Mouse (Mus musculus) embryonic facial prominence, embryonic 10.5 days (tissue): ENCODE results near the gene Cfap43. TPM values are rescaled to one million over a fixed set of nuclear protein-coding genes. Genes with fewer than 3 reads are reported as not detected.

ENCODE experiments used
- DNase-seq: peaks from one replicate; pipeline ENCODE4 v3.0.0-alpha.2; 2017; ENCODE audit warnings: low spot score
- H3K27ac ChIP-seq: fragments of 300-500 bp; sonication (generic); replicated peaks from 2 replicates; pipeline ENCODE4 v1.5.1; 2016; ENCODE audit warnings: mild to moderate bottlenecking
- H3K27me3 ChIP-seq: fragments of 300-500 bp; sonication (generic); replicated peaks from 2 replicates; pipeline ENCODE4 v1.6.1; 2016; ENCODE audit warnings: low read depth, mild to moderate bottlenecking; ENCODE audit not compliant: poor library complexity, severe bottlenecking
- H3K36me3 ChIP-seq: fragments of 300-500 bp; sonication (generic); replicated peaks from 2 replicates; pipeline ENCODE4 v1.6.1; 2016; ENCODE audit warnings: mild to moderate bottlenecking, moderate library complexity
- H3K4me1 ChIP-seq: fragments of 300-500 bp; sonication (generic); 2 replicates; pipeline ENCODE4 v1.6.1; 2016
- H3K4me3 ChIP-seq: fragments of 300-500 bp; sonication (generic); 2 replicates; pipeline ENCODE4 v1.5.1; 2016; ENCODE audit warnings: mild to moderate bottlenecking, moderate library complexity
- H3K9me3 ChIP-seq: fragments of 300-500 bp; sonication (generic); 2 replicates; pipeline ENCODE4 v1.6.1; 2016; ENCODE audit warnings: mild to moderate bottlenecking
- WGBS: fragments of 180-500 bp; shearing (Covaris S2); methylation state at CpG from one replicate; pipeline ENCODE4 v1.1.7; 2016; 5-methylcytosine and 5-hydroxymethylcytosine counted together
- microRNA-seq: library from miRNA; unstranded; fragments of <30 nt; microRNA quantifications from one replicate; pipeline ENCODE4, GENCODE M21; 2017
- polyA plus RNA-seq: library from polyadenylated mRNA; unstranded; fragments of >200 nt; fragmentation: Nextera tagmentation; extraction: Ambion mirVana; gene quantifications from 2 replicates; pipeline ENCODE4 v1.2.1, GENCODE M21; 2016

Gene Cfap43
- polyA plus RNA-seq, 1 experiment from 2014 or later: 0.02 TPM

DNA sequence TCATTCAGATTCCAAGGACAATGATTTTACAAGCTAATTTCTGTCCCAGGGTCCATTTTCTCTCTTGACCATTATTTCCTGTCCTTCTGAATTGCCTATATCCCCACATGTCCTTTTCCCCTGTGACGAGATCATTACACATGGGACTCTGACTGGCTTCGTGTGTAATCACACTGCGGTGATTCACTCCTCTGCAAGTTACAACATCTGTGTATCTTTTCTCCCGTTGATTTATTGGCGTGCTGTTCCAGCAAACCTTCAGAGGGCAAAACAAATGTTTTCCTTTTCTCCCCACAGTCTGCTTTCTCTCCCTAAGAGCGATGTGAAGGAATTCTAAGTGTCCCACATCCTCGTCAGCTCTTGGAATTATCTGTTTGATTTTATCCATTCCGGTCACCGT, 219.3 kb downstream of the Cfap43 start:
- H3K9me3 ChIP-seq: no peaks in the 10 kb centered on the region
- no peak for DNase-seq
- WGBS: 82% methylated on average over 9 of the region's 9 CpGs

DNA sequence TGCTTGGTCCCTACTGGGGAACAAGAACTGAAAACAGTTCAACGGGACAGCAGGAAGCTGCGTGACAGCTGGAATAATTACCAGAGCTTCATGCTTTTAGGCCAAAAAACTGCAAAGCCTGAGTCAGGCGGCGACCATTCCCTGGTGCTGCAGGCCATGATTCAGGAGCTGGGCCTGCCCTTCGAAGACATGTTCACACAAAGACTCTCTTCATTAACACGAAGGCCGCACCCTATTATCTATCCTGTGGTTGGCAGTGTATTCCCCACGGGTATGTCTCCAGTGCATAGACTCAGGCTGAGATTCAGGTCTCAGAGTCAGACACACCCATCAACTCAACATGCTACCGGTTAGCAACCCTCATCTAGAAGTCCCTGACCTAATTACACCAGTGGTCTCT, 220.8 kb downstream of the Cfap43 start:
- no peaks in the 10 kb centered on the region for H3K36me3 ChIP-seq
- H3K4me3 ChIP-seq: no peak overlapping the region
- no peaks in the 10 kb centered on the region for H3K27me3 ChIP-seq
- no peak for DNase-seq
- H3K4me1 ChIP-seq: 0 out of 2 replicates have a peak, but pooled peaks cover 2% of the 10 kb centered on the region
- H3K27ac ChIP-seq: no peak overlapping the region
- H3K9me3 ChIP-seq: no peaks in the 10 kb centered on the region
- WGBS: 65% methylated on average over 9 of the region's 9 CpGs

More for the DNA sequence above, 219.3 kb downstream of the Cfap43 start:
- Histone ChIP-seq H3K27ac (no peak overlapping the region), H3K4me3 (no peak overlapping the region), H3K36me3 (no peaks in the 10 kb centered on the region), H3K27me3 (no peaks in the 10 kb centered on the region), H3K4me1 (no peaks in the 10 kb centered on the region)

DNA sequence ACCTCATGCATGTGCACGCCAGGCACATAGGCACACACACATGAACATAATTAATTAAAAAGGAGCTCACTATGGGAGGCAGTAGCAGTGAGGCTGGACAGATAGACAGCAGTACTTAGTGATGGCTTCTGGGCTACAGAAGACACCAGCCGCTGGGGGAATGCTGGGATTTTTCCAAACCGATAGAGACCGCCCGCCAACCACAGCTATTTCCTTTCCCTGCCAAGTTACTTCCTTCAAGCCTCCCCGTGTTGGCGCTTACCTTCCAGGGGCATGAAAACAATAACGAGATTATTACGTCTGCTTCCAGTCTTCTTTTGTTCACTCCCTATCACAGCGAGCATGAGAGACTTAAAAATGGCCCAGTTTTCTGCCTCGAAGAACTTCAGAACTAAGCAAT, 222.0 kb downstream of the Cfap43 start:
- DNase-seq: no peak
- Histone ChIP-seq H3K9me3 (no peaks in the 10 kb centered on the region), H3K4me3 (no peak overlapping the region), H3K4me1 (0 out of 2 replicates have a peak, but pooled peaks cover 2% of the 10 kb centered on the region), H3K27ac (no peak overlapping the region), H3K27me3 (no peaks in the 10 kb centered on the region), H3K36me3 (no peaks in the 10 kb centered on the region)
- 93% methylated on average over 11 of the region's 11 CpGs for WGBS

DNA sequence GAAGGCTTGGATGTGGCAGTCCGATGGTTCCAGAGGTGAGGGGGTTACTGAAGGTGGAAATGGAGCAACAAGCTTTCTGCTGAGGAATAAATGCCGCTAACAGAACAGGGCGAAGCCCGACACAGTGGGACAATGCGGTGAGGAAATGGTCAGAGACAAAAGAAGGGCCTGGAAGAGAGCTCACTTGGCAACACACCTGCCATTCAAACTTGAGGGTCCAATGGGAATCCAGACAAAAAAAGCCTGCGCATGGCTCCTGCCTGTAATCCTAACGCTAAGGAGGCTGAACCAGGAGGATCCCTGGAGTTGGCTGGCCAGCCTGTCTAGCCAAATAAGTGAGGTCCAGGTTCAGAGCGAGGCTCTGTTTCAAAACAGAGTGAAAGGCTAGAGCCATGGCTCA, 222.7 kb downstream of the Cfap43 start:
- H3K4me1 ChIP-seq: 0 out of 2 replicates have a peak, but pooled peaks cover 2% of the 10 kb centered on the region
- H3K4me3 ChIP-seq: no peak overlapping the region
- H3K27ac ChIP-seq: no peak overlapping the region
- H3K27me3 ChIP-seq: no peaks in the 10 kb centered on the region
- no peaks in the 10 kb centered on the region for H3K9me3 ChIP-seq
- no peaks in the 10 kb centered on the region for H3K36me3 ChIP-seq
- WGBS: 95% methylated on average over 8 of the region's 8 CpGs
- no peak for DNase-seq

DNA sequence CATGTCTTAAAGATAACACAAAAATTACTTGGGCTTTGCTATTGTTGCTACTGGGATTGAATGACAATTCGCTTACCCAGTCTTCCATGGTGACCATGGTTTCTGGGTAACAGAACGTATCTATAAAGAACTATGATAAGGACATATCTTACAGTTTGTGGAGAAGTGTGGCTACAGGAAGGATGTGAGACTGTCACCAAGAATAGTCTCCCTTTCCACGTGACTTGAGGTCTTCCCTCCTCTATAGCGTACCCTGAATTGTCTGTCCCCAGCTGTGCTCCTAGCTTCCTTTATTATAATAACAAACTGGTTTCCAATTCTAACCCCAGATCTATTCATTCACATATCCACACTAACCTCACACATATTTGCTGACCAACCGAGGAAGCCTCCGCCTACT, 223.4 kb downstream of the Cfap43 start:
- H3K9me3 ChIP-seq: no peaks in the 10 kb centered on the region
- no peak overlapping the region for H3K4me3 ChIP-seq
- WGBS: 91% methylated on average over 6 of the region's 6 CpGs
- no peak overlapping the region for H3K27ac ChIP-seq
- DNase-seq: no peak
- H3K27me3 ChIP-seq: no peaks in the 10 kb centered on the region
- 0 out of 2 replicates have a peak, but pooled peaks cover 2% of the 10 kb centered on the region for H3K4me1 ChIP-seq
- H3K36me3 ChIP-seq: no peaks in the 10 kb centered on the region

DNA sequence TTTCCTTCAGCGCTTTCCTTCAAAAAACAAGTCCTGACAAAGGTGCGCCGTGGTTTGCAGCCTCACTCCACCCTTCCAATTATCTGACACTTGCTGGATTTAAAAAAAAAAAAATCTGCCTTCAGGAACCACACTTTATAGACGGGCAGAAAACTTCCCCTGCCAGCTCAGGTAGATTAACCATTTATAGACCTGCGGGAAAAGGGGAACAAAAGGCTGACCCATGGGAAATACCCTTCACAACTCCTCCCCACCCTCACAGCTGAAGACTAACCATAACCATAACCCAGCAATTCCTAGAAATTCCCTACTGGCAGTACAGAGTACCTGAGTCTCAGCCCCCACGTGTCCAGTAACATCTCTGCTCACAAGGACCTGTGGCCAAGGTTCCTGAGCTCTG, 227.1 kb downstream of the Cfap43 start, which contains the start of gene Col17a1:
Gene Col17a1, minus strand, starts transcription at position 101 of the 400 bp plus-strand sequence.
- no peaks in the 10 kb centered on the region for H3K36me3 ChIP-seq
- H3K9me3 ChIP-seq: no peaks in the 10 kb centered on the region
- DNase-seq: no peak
- H3K4me1 ChIP-seq: 0 out of 2 replicates have a peak, but pooled peaks cover 2% of the 10 kb centered on the region
- H3K27ac ChIP-seq: no peak within 1 kb of the TSS
- WGBS: 77% methylated on average over 6 of the region's 6 CpGs
- no peak within 1 kb of the TSS for H3K4me3 ChIP-seq
- H3K27me3 ChIP-seq: no peaks in the 10 kb centered on the region

DNA sequence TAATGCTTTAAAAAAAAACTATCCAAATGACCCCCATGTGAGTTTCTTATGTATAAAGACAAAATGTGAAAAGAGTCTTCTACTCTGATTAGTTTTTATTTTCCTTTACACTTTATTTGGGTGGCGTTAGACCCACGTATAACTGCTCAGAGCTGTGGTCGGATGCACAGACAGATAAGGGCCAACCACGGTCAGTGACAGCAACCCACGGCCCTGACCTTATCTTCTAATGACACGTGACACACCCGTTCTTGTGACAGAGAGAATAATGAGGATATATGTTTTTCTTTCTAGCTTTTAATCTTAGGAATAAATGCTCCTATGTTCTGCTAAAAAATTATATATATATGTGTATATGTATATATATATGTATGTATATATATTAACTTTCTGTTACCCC, 229.5 kb downstream of the Cfap43 start:
- WGBS: 89% methylated on average over 7 of the region's 7 CpGs

More for the DNA sequence above, 229.5 kb downstream of the Cfap43 start:
- Histone ChIP-seq H3K27ac (no peak overlapping the region), H3K9me3 (no peaks in the 10 kb centered on the region), H3K36me3 (no peaks in the 10 kb centered on the region), H3K4me1 (0 out of 2 replicates have a peak, but pooled peaks cover 5% of the 10 kb centered on the region), H3K27me3 (no peaks in the 10 kb centered on the region), H3K4me3 (no peak overlapping the region)
- no peak for DNase-seq

Small RNA genes lying within 50 kb of the gene (microRNA-seq; reads per million reads assigned to microRNA genes)
- gene Gm22240: not detected
- not detected for gene Mir8090

Other genes with a start within 250 kb of the Cfap43 start
- 0.40 and 1.6 TPM in 2 replicates for gene Col17a1, start 227.2 kb downstream of the Cfap43 start, polyA plus RNA-seq
- 287 and 300 TPM in 2 replicates for gene Sfr1, start 187.6 kb downstream of the Cfap43 start, polyA plus RNA-seq
- 189 and 190 TPM in 2 replicates for gene Gsto1, start 64.3 kb downstream of the Cfap43 start, polyA plus RNA-seq
- gene Gsto2, start 53.8 kb downstream of the Cfap43 start, polyA plus RNA-seq: 0.74 and 1.0 TPM in 2 replicates
- 19.9 and 21.4 TPM in 2 replicates for gene Itprip, start within 50 bp of the Cfap43 start, polyA plus RNA-seq
- not detected in 2 replicates for gene Cfap58, start 18.4 kb upstream of the Cfap43 start, polyA plus RNA-seq